Mouse (Mus musculus) heart, postnatal 0 days (tissue): ENCODE measurements around the gene Rplp2.

Experiments
- CTCF ChIP-seq: IDR thresholded peaks from 2 replicates; pipeline ENCODE4 v1.5.1; 2016; ENCODE audit warnings: antibody characterized with exemption, control low read depth, low read depth
- EP300 ChIP-seq: IDR thresholded peaks from 2 replicates; pipeline ENCODE4 v1.6.1; 2016; ENCODE audit warnings: antibody characterized with exemption, low read depth

DNA sequence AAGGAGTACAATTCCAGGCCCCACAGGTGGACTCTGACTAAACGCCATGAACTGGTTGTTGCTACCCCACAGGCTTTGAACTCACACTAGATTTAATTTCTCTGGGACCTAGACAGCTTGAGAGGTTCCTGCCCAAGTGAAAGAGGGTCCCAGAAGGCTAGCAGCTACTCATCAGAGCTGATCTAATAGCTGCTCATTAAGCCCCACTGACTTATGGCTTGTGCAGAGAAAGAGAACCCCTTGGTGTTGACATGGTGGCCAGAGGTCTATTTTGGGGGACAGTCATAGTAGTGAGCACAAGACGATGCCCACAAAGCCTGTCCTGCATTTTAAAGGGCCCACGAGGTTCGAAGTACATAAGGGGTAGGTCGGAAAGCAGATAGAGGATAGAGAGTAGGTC lies 27.0 kb downstream of the Rplp2 start:
- no peak for TF ChIP-seq CTCF
- no peak for TF ChIP-seq EP300
